8 mouse cellular contexts compared by ENCODE assay signal in the genomic region with DNA sequence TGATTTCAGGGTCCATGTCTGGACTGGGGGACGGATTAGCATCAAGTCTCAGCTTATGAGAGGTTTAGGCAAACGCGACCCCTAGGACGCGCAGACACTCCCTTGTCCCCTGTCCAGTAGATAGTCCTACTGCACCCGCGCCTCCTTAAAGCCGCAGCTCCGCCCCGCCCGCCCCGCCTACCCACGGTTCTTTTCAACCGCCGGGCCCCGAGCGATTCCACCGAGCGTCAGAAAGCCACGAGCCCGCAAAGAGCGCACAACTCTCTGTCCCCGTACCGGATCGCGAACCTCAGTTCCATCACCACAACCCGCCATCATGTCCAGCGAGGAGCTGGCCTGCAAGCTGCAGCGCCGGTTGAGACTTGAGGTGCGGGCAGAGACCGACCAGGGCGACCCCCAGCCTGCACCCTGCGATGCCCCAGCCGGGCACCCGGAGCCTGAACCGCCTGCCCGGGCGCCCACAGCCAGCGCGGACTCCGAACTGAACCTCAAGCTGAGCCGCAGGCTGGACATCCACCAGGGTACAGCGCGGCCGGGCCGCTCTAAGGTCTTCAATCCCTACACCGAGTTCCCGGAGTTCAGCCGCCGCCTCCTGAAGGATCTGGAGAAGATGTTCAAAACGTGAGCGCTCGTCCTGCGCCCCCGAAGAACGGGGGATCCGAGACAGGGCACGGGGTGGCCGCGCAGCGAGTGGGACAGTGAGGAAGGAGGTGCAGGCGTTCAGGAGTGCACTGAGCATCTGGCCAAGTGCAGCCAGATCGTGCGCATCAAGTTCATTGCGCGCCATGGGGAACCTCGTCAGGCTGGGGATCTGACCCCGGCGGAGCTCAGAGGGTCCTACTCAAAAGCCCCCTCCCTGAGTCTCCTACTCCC. TPM values are rescaled to one million over a fixed set of nuclear protein-coding genes. Genes with fewer than 3 reads are reported as not detected.
A peak's percentile ranks its signal among the peaks of the same experiment; 100 is the strongest.
DNase-seq lines count a peak whose midpoint lies in the region; ATAC-seq and TF ChIP-seq lines count a peak whose summit lies in the region.

A gene (plus strand): TSS at position 230 of the 873 bp plus-strand sequence.

- no peak for TF ChIP-seq EP300 in liver, embryonic 14.5 days (IDR thresholded peaks at IDR 0.05; ENCODE audit: low read depth)

- H3K4me2 ChIP-seq in liver, embryonic 14.5 days (ENCODE audit: low read depth) = peak within 1 kb of the TSS; percentile 60

- H3K4me1 ChIP-seq in brown adipose tissue, adult 24 weeks (ENCODE audit: control insufficient read depth, insufficient read depth, insufficient read length, low read length) = no peaks in the 10 kb centered on the region
- H3K4me1 ChIP-seq in liver, embryonic 14.5 days (replicated peaks; ENCODE audit: control insufficient read depth in 2 of 2, insufficient read depth in 2 of 2, low read length in 1 of 2) = 0 out of 4 replicates have a peak, but pooled peaks cover 0 to 4% of the 10 kb centered on the region in 2 experiments

- WGBS in liver, embryonic 14.5 days (ENCODE audit: insufficient replicate concordance) = under 1% methylated on average over 70 of the region's 70 CpGs

- no peak for TF ChIP-seq CTCF in liver, embryonic 14.5 days (IDR thresholded peaks at IDR 0.05; ENCODE audit: low read depth)

- ATAC-seq in liver, embryonic 14.5 days (ENCODE audit: insufficient read depth) = no peak

- H3K9me3 ChIP-seq in liver, embryonic 14.5 days (ENCODE audit: control insufficient read depth, low read length) = no peaks in the 10 kb centered on the region

- peaks cover 53% of the 10 kb centered on the region for H3K27me3 ChIP-seq in liver, embryonic 14.5 days (ENCODE audit: control insufficient read depth, insufficient read depth, low read length)

- peak; percentile 8 for DNase-seq in thymus, postnatal 14 days
- DNase-seq in thymus, postnatal 0 days (ENCODE audit: low spot score) = no peak
- DNase-seq in gonadal fat pad, adult 2 months (ENCODE audit: low read depth) = no peak
- peak; percentile 81 for DNase-seq in kidney, adult 18-20 months
- DNase-seq in liver, embryonic 14.5 days (ENCODE audit: low read depth in 3 of 3, low spot score in 3 of 3) = no peak
- DNase-seq in retina, embryonic 14.5 days (ENCODE audit: low spot score) = peak; percentile 58
- DNase-seq in frontal cortex, postnatal 14 days (ENCODE audit: low spot score in 2 of 2) = no peak

- H3K27ac ChIP-seq in brown adipose tissue, adult 24 weeks (replicated peaks; ENCODE audit: low read depth, low read length) = no peak within 1 kb of the TSS
- H3K27ac ChIP-seq in liver, embryonic 14.5 days = no peak within 1 kb of the TSS

- H3K9ac ChIP-seq in liver, embryonic 14.5 days (replicated peaks) = no peak within 1 kb of the TSS

- peak within 1 kb of the TSS; percentile 55 for H3K4me3 ChIP-seq in brown adipose tissue, adult 24 weeks (ENCODE audit: insufficient read depth, low read depth, low read length)
- H3K4me3 ChIP-seq in liver, embryonic 14.5 days (ENCODE audit: insufficient read depth in 1 of 2, low read depth in 2 of 2, low read length in 2 of 2) = peak within 1 kb of the TSS; percentile 26 to 34; a peak in 3 of 4 replicates

- no peaks in the 10 kb centered on the region for H3K36me3 ChIP-seq in liver, embryonic 14.5 days (replicated peaks; ENCODE audit: control insufficient read depth, insufficient read depth, low read depth)

RNA-seq across cellular contexts. Expression of the gene that starts here (rescaled TPM):
- polyA plus RNA-seq in thymus, postnatal 0 days (2015; fragmentation: Nextera tagmentation; extraction: Ambion mirVana) = 1.2 and 1.5 TPM in 2 replicates
- polyA plus RNA-seq in brown adipose tissue, adult 24 weeks (2012; ENCODE audit: insufficient read depth, insufficient read length, missing spikeins) = 3.3 and 10.2 TPM in 2 replicates
- 11.3 and 11.8 TPM in 2 replicates for polyA plus RNA-seq in gonadal fat pad, adult 2 months (2012; rRNA removed)
- not detected in 2 replicates for polyA plus RNA-seq in liver, embryonic 14.5 days (2012; rRNA removed)
- not detected in 2 replicates for polyA plus RNA-seq in liver, embryonic 14.5 days (2014; fragmentation: Nextera tagmentation; extraction: Ambion mirVana)

Comparison
In these comparisons a context has a peak if more than half of its experiments do, and no peak if none do; other contexts are left out.
1. DNase-seq: peak in thymus, postnatal 14 days (single experiment), kidney, adult 18-20 months (single experiment) and retina, embryonic 14.5 days (single experiment); none in thymus, postnatal 0 days (single experiment), gonadal fat pad, adult 2 months (single experiment), liver, embryonic 14.5 days (0 of 3) and frontal cortex, postnatal 14 days (0 of 2).